Mouse (Mus musculus): ENCODE results near the gene Map3k5.
A peak's percentile ranks its signal among the peaks of the same experiment; 100 is the strongest.

The Map3k5 gene

GRCm38 (mm10) chr10:19935821-19936367 lies 1.6 kb downstream of the Map3k5 start:
- peak; percentile 31 for DNase-seq

- DNase-seq = no peak
Observed at GRCm38 (mm10) chr10:19936961-19937708, 2.9 kb downstream of the Map3k5 start.

GRCm38 (mm10) chr10:19938738-19939137 lies 4.5 kb downstream of the Map3k5 start:
- no peak for DNase-seq

- DNase-seq = no peak
Observed at GRCm38 (mm10) chr10:19939282-19939705, 5.0 kb downstream of the Map3k5 start.

GRCm38 (mm10) chr10:19940127-19940526 lies 5.9 kb downstream of the Map3k5 start:
- no peak for DNase-seq

GRCm38 (mm10) chr10:19940626-19941025 lies 6.4 kb downstream of the Map3k5 start:
- no peak for DNase-seq

- no peak for DNase-seq
Observed at GRCm38 (mm10) chr10:19941063-19941462, 6.8 kb downstream of the Map3k5 start.

- no peak for DNase-seq
Observed at GRCm38 (mm10) chr10:19941914-19942313, 7.6 kb downstream of the Map3k5 start.

- DNase-seq = no peak
Observed at GRCm38 (mm10) chr10:19942621-19943020, 8.3 kb downstream of the Map3k5 start.

- DNase-seq = no peak
Observed at GRCm38 (mm10) chr10:19945651-19946050, 11.4 kb downstream of the Map3k5 start.

GRCm38 (mm10) chr10:19946644-19947043 lies 12.4 kb downstream of the Map3k5 start:
- DNase-seq = no peak

GRCm38 (mm10) chr10:19947441-19947840 lies 13.2 kb downstream of the Map3k5 start:
- DNase-seq = no peak

- no peak for DNase-seq
Observed at GRCm38 (mm10) chr10:19947901-19948300, 13.6 kb downstream of the Map3k5 start.

- no peak for DNase-seq
Observed at GRCm38 (mm10) chr10:19948381-19948780, 14.1 kb downstream of the Map3k5 start.

GRCm38 (mm10) chr10:19949106-19949505 lies 14.8 kb downstream of the Map3k5 start:
- DNase-seq = no peak

GRCm38 (mm10) chr10:19953032-19953761 lies 18.9 kb downstream of the Map3k5 start:
- DNase-seq = no peak

GRCm38 (mm10) chr10:19954572-19954971 lies 20.3 kb downstream of the Map3k5 start:
- DNase-seq = no peak

GRCm38 (mm10) chr10:19955817-19956216 lies 21.5 kb downstream of the Map3k5 start:
- no peak for DNase-seq

- no peak for DNase-seq
Observed at GRCm38 (mm10) chr10:19956745-19957144, 22.5 kb downstream of the Map3k5 start.

- no peak for DNase-seq
Observed at GRCm38 (mm10) chr10:19960831-19961380, 26.6 kb downstream of the Map3k5 start.

- no peak for DNase-seq
Observed at GRCm38 (mm10) chr10:19962746-19963145, 28.5 kb downstream of the Map3k5 start.

- no peak for DNase-seq
Observed at GRCm38 (mm10) chr10:19963206-19963605, 28.9 kb downstream of the Map3k5 start.

- no peak for DNase-seq
Observed at GRCm38 (mm10) chr10:19964105-19964504, 29.8 kb downstream of the Map3k5 start.

GRCm38 (mm10) chr10:19966597-19966996 lies 32.3 kb downstream of the Map3k5 start:
- peak; percentile 33 for DNase-seq

Data from cerebellum, adult 9-10 months (tissue).